Mouse (Mus musculus) embryonic fibroblast, embryonic 13.5 days (primary cell): ENCODE results near the gene Spata1.

Source experiments
- CTCF ChIP-seq: IDR thresholded peaks from 2 replicates; pipeline ENCODE4 v1.5.1; 2011; ENCODE audit warnings: mild to moderate bottlenecking, control low read depth, low read length, moderate library complexity, borderline replicate concordance; ENCODE audit not compliant: insufficient read depth
- POLR2A ChIP-seq: IDR thresholded peaks from 2 replicates; pipeline ENCODE4 v1.6.1; 2011; ENCODE audit warnings: low read depth, mild to moderate bottlenecking, control low read depth, low read length, moderate library complexity

DNA sequence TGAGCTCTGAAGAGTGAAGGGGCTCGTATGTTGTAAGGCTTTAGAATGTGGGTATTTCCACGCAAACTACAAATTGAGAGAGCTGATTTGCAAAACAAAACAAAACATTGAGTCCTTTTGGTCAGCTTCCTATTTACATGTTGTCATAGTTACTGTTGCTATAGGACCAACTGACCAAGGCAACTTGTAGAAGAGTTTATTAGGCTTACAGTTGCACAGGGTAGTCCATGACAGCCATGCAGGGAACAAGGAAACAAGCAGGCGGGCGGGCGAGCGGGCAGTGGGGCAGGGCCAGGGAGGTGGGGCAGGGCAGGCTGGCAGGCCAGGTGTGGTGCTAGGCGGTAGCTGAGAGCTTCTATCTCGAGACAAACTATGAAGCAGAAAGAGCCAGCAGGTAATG is 73.1 kb downstream of the Spata1 start:
- TF ChIP-seq POLR2A (no peak), CTCF (no peak)
